31 mouse cellular contexts compared by ENCODE assay signal in the genomic region with DNA sequence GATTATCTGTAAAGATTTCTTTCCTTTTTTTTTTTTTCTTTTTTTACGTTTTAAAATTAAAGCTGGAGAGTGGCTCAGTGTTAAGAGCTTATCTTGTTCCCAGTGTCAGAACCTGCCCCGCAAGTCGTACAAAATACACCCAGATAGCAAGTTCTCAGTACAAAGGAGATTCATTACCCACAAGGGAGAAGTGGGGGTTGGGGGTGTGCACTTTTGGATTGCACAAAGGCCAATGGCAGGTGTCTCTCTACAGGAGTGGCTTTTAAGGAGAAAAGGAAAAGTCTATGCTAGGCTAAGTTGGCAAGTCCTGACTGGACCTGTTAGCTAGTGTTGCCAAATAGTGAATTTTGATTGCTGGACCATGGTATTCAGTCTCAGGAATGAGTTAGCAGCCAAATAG. TPM values are rescaled to one million over a fixed set of nuclear protein-coding genes. Genes with fewer than 3 reads are reported as not detected.
DNase-seq lines count a peak whose midpoint lies in the region; ATAC-seq and TF ChIP-seq lines count a peak whose summit lies in the region.
"Had no signal": no experiment of that assay in that cellular context is flagged by ENCODE, and none has a peak within 500 bp of the region (broad histone marks: within the 10 kb centered on the region; RNA-seq: fewer than 3 reads in every experiment).

No protein-coding gene starts in this region.

- peaks cover 6% of the 10 kb centered on the region; the same call in 1 of the 2 replicates for H3K36me3 ChIP-seq in liver, adult 2 months (ENCODE audit: control insufficient read depth, insufficient read depth, low read length)
- H3K36me3 ChIP-seq in liver, embryonic 11.5 days (ENCODE audit: control insufficient read depth, insufficient read depth, low read length): no peaks in the 10 kb centered on the region
- H3K36me3 ChIP-seq in stomach, embryonic 16.5 days (ENCODE audit: control insufficient read depth, insufficient read depth, low read length): no peaks in the 10 kb centered on the region
- no peaks in the 10 kb centered on the region for H3K36me3 ChIP-seq in forebrain, postnatal 0 days (ENCODE audit: insufficient read depth)
- no peaks in the 10 kb centered on the region for H3K36me3 ChIP-seq in heart, adult 2 months (ENCODE audit: control insufficient read depth, insufficient read depth, low read length)
- H3K36me3 ChIP-seq: forebrain, embryonic 10.5 days; heart, embryonic 13.5 days had no signal

- 45% methylated on average over 3 of the region's 3 CpGs for WGBS in liver, adult 2 months
- 60% methylated on average over 3 of the region's 3 CpGs for WGBS in liver, embryonic 11.5 days
- 47% methylated on average over 3 of the region's 3 CpGs for WGBS in stomach, embryonic 16.5 days
- WGBS in forebrain, postnatal 0 days: 56% methylated on average over 3 of the region's 3 CpGs
- 53% methylated on average over 3 of the region's 3 CpGs for WGBS in heart, adult 2 months

- no peaks in the 10 kb centered on the region; the same call in 1 of the 2 replicates for H3K9me3 ChIP-seq in liver, embryonic 11.5 days (ENCODE audit: control insufficient read depth, low read length)
- peaks cover 5% of the 10 kb centered on the region; the same call in 1 of the 2 replicates for H3K9me3 ChIP-seq in stomach, embryonic 16.5 days (replicated peaks; ENCODE audit: control insufficient read depth, low read length)
- no peaks in the 10 kb centered on the region for H3K9me3 ChIP-seq in forebrain, postnatal 0 days (ENCODE audit: low read length)

- ATAC-seq in liver, embryonic 11.5 days (replicated peaks; ENCODE audit: low FRiP score): no peak
- peak; percentile 82; the same call in 1 of the 2 replicates for ATAC-seq in stomach, embryonic 16.5 days (ENCODE audit: insufficient read depth, low FRiP score)
- ATAC-seq in forebrain, postnatal 0 days: no peak
- ATAC-seq: activated CD4-positive, CD25-positive, alpha-beta regulatory T cell, adult 4 months; forebrain, embryonic 13.5 days; hindbrain, postnatal 0 days; inflammation-experienced regulatory T-cells, adult 6 months had no signal

- no peaks in the 10 kb centered on the region for H3K27me3 ChIP-seq in liver, adult 2 months (ENCODE audit: control insufficient read depth, insufficient read depth, low read length)
- no peaks in the 10 kb centered on the region for H3K27me3 ChIP-seq in liver, embryonic 11.5 days (replicated peaks; ENCODE audit: control insufficient read depth, insufficient read depth, low read length)
- H3K27me3 ChIP-seq in stomach, embryonic 16.5 days (ENCODE audit: control insufficient read depth, insufficient read depth, low read length): no peaks in the 10 kb centered on the region
- no peaks in the 10 kb centered on the region for H3K27me3 ChIP-seq in forebrain, postnatal 0 days (ENCODE audit: insufficient read depth, low read length)
- no peaks in the 10 kb centered on the region for H3K27me3 ChIP-seq in heart, adult 2 months (ENCODE audit: control insufficient read depth, insufficient read depth, low read length)
- H3K27me3 ChIP-seq: forebrain, embryonic 13.5 days; heart, embryonic 13.5 days had no signal

- peak overlapping the region; percentile 52; the same call in 1 of the 2 replicates for H3K27ac ChIP-seq in liver, adult 2 months (replicated peaks; ENCODE audit: insufficient read depth, low read depth, low read length)
- no peak overlapping the region for H3K27ac ChIP-seq in liver, embryonic 11.5 days (ENCODE audit: low read depth, low read length)
- peak overlapping the region; percentile 91 for H3K27ac ChIP-seq in stomach, embryonic 16.5 days (ENCODE audit: low read length)
- no peak overlapping the region for H3K27ac ChIP-seq in forebrain, postnatal 0 days (ENCODE audit: low read depth, low read length)
- no peak overlapping the region for H3K27ac ChIP-seq in heart, adult 2 months
- H3K27ac ChIP-seq: forebrain, embryonic 10.5 days; forebrain, embryonic 13.5 days; heart, embryonic 10.5 days; heart, embryonic 13.5 days; hindbrain, embryonic 14.5 days; hindbrain, postnatal 0 days had no signal

- peak; percentile 41 for DNase-seq in cerebellum, adult 9-10 months
- no peak for DNase-seq in cerebellum, postnatal 25 days
- peak; percentile 89 for DNase-seq in liver, adult 2 months (ENCODE audit: extremely low read depth, low read depth, low spot score)
- DNase-seq in liver, embryonic 11.5 days (ENCODE audit: low spot score): no peak
- DNase-seq in fat pad, adult 2 months (ENCODE audit: extremely low read depth, low read depth, low spot score): peak; percentile 45
- DNase-seq in forebrain, postnatal 0 days: no peak
- DNase-seq in heart, adult 2 months: no peak
- DNase-seq: adrenal gland, adult 8-10 months; adrenal gland, postnatal 25 days; gastrocnemius, postnatal 25 days; heart, adult 18-20 months; heart, postnatal 14 days; heart, postnatal 4 days had no signal

- H3K4me1 ChIP-seq in liver, adult 2 months (ENCODE audit: control insufficient read depth, insufficient read depth, low read length): peaks cover 15% of the 10 kb centered on the region
- H3K4me1 ChIP-seq in liver, embryonic 11.5 days (replicated peaks; ENCODE audit: control insufficient read depth, insufficient read depth, low read length): no peaks in the 10 kb centered on the region
- peaks cover 4% of the 10 kb centered on the region; the same call in 1 of the 2 replicates for H3K4me1 ChIP-seq in stomach, embryonic 16.5 days (ENCODE audit: control insufficient read depth, insufficient read depth, low read length)
- no peaks in the 10 kb centered on the region for H3K4me1 ChIP-seq in forebrain, postnatal 0 days (ENCODE audit: insufficient read depth)
- H3K4me1 ChIP-seq in heart, adult 2 months (ENCODE audit: control insufficient read depth, insufficient read depth, low read length): no peaks in the 10 kb centered on the region
- H3K4me1 ChIP-seq: forebrain, embryonic 13.5 days; heart, embryonic 10.5 days; heart, embryonic 13.5 days had no signal

- TF ChIP-seq CTCF in liver, adult 2 months (IDR thresholded peaks at IDR 0.05; ENCODE audit: low read depth, low read length): no peak
- no peak for TF ChIP-seq CTCF in forebrain, postnatal 0 days (IDR thresholded peaks at IDR 0.05; ENCODE audit: low read depth)
- no peak for TF ChIP-seq CTCF in heart, adult 2 months (IDR thresholded peaks at IDR 0.05)

- TF ChIP-seq EP300 in heart, adult 2 months (IDR thresholded peaks at IDR 0.05; ENCODE audit: insufficient read depth, low read depth, low read length): no peak

- no peak overlapping the region for H3K4me2 ChIP-seq in liver, embryonic 11.5 days
- no peak overlapping the region for H3K4me2 ChIP-seq in stomach, embryonic 16.5 days (ENCODE audit: low read depth, low read length)
- H3K4me2 ChIP-seq in forebrain, postnatal 0 days (ENCODE audit: low read depth): no peak overlapping the region
- H3K4me2 ChIP-seq: forebrain, embryonic 13.5 days; heart, embryonic 13.5 days; hindbrain, embryonic 14.5 days had no signal

- no peaks in the 10 kb centered on the region for H3K79me2 ChIP-seq in liver, adult 2 months (ENCODE audit: control insufficient read depth, insufficient read depth, low read length)
- no peaks in the 10 kb centered on the region for H3K79me2 ChIP-seq in heart, adult 2 months (replicated peaks; ENCODE audit: control insufficient read depth, insufficient read depth, low read length)

- intact Hi-C loops in heart, adult 2 months (cut with DNase I): no loop called here

- H3K9ac ChIP-seq in liver, adult 2 months (ENCODE audit: low read depth, low read length): no peak overlapping the region
- H3K9ac ChIP-seq in liver, embryonic 11.5 days (ENCODE audit: low read depth, low read length): no peak overlapping the region
- no peak overlapping the region for H3K9ac ChIP-seq in stomach, embryonic 16.5 days (ENCODE audit: low read length)
- H3K9ac ChIP-seq in forebrain, postnatal 0 days: no peak overlapping the region
- no peak overlapping the region for H3K9ac ChIP-seq in heart, adult 2 months (ENCODE audit: low read depth, low read length)
- H3K9ac ChIP-seq: forebrain, embryonic 13.5 days; heart, embryonic 13.5 days; hindbrain, embryonic 14.5 days had no signal

- TF ChIP-seq POLR2A in liver, adult 2 months (IDR thresholded peaks at IDR 0.05; ENCODE audit: extremely low read depth, insufficient read depth, low read length): no peak
- no peak for TF ChIP-seq POLR2A in heart, adult 2 months (IDR thresholded peaks at IDR 0.05; ENCODE audit: insufficient read depth, low read depth, low read length)

- H3K4me3 ChIP-seq in liver, adult 2 months (ENCODE audit: insufficient read depth, low read depth, low read length): no peak overlapping the region
- no peak overlapping the region for H3K4me3 ChIP-seq in liver, embryonic 11.5 days (ENCODE audit: low read depth, low read length)
- H3K4me3 ChIP-seq in stomach, embryonic 16.5 days (replicated peaks; ENCODE audit: low read length): no peak overlapping the region
- H3K4me3 ChIP-seq in forebrain, postnatal 0 days (ENCODE audit: low read depth, low read length): no peak overlapping the region
- H3K4me3 ChIP-seq in heart, adult 2 months: no peak overlapping the region
- H3K4me3 ChIP-seq: erythroblast, embryonic 14.5 days; forebrain, embryonic 10.5 days; forebrain, embryonic 13.5 days; heart, embryonic 10.5 days; heart, embryonic 13.5 days had no signal

RNA-seq across cellular contexts. Expression of a gene that starts 41.6 kb away (rescaled TPM):
- not detected in 2 replicates for total RNA-seq in liver, adult 2 months (2014; rRNA removed)
- not detected in 2 replicates for polyA plus RNA-seq in liver, adult 2 months (2012; rRNA removed)
- polyA plus RNA-seq in liver, embryonic 11.5 days (2014; fragmentation: Nextera tagmentation; extraction: Ambion mirVana): not detected in 2 replicates
- not detected in 2 replicates for polyA plus RNA-seq in stomach, embryonic 16.5 days (2015; fragmentation: Nextera tagmentation; extraction: Ambion mirVana)
- total RNA-seq in forebrain, postnatal 0 days (2014; rRNA removed): not detected in 2 replicates
- not detected in 2 replicates for polyA plus RNA-seq in forebrain, postnatal 0 days (2015; fragmentation: Nextera tagmentation; extraction: Ambion mirVana)
- not detected for total RNA-seq in heart, adult 2 months (2021)
- polyA plus RNA-seq in heart, adult 2 months (2012; rRNA removed): not detected in 2 replicates
- total RNA-seq: adrenal gland, adult 8-10 months; adrenal gland, postnatal 25 days; common myeloid progenitor, adult 5-6 weeks; ES-E14; gastrocnemius, adult 8-10 months; gastrocnemius, postnatal 25 days; heart, adult 18-20 months; heart, postnatal 14 days; heart, postnatal 4 days; hindbrain, postnatal 0 days had no signal
- polyA plus RNA-seq: activated CD4-positive, CD25-positive, alpha-beta regulatory T cell, adult 4 months; brain, embryonic 14.5 days; erythroblast, embryonic 14.5 days; forebrain, embryonic 10.5 days; forebrain, embryonic 13.5 days; forebrain, embryonic 16.5 days; gonadal fat pad, adult 2 months; heart, embryonic 10.5 days; heart, embryonic 13.5 days; heart, embryonic 16.5 days; hindbrain, embryonic 11.5 days; hindbrain, embryonic 14.5 days; hindbrain, postnatal 0 days; inflammation-experienced regulatory T-cells, adult 6 months had no signal

RNA-seq across cellular contexts. Expression of a gene that starts 57.0 kb away (rescaled TPM):
- total RNA-seq in liver, adult 2 months (2014; rRNA removed): 15.4 and 18.9 TPM in 2 replicates
- 9.1 and 9.8 TPM in 2 replicates for polyA plus RNA-seq in liver, adult 2 months (2012; rRNA removed)
- 237 and 251 TPM in 2 replicates for polyA plus RNA-seq in liver, embryonic 11.5 days (2014; fragmentation: Nextera tagmentation; extraction: Ambion mirVana)
- polyA plus RNA-seq in stomach, embryonic 16.5 days (2015; fragmentation: Nextera tagmentation; extraction: Ambion mirVana): 126 and 143 TPM in 2 replicates
- total RNA-seq in forebrain, postnatal 0 days (2014; rRNA removed): 45.6 and 55.8 TPM in 2 replicates
- 135 TPM in 2 replicates for polyA plus RNA-seq in forebrain, postnatal 0 days (2015; fragmentation: Nextera tagmentation; extraction: Ambion mirVana)
- total RNA-seq in heart, adult 2 months (2021): 10 to 100 TPM; 21.7 to 22.3 TPM
- 9.3 and 17.8 TPM in 2 replicates for polyA plus RNA-seq in heart, adult 2 months (2012; rRNA removed)

Comparison
In these comparisons a context has a peak if more than half of its experiments do, and no peak if none do; other contexts are left out.
1. DNase-seq: peak in cerebellum, adult 9-10 months (single experiment), liver, adult 2 months (single experiment) and fat pad, adult 2 months (single experiment); none in cerebellum, postnatal 25 days (0 of 2), liver, embryonic 11.5 days (single experiment), forebrain, postnatal 0 days (single experiment) and heart, adult 2 months (0 of 2).
2. H3K27ac ChIP-seq: peak in liver, adult 2 months (single experiment) and stomach, embryonic 16.5 days (single experiment); none in liver, embryonic 11.5 days (single experiment), forebrain, postnatal 0 days (single experiment) and heart, adult 2 months (single experiment).